Mouse (Mus musculus) small intestine, adult 2 months (tissue): Measurements from ENCODE around the gene Maml2.

Experiments
- CTCF ChIP-seq: fragments of 200-500 bp; IDR thresholded peaks from 2 replicates; pipeline ENCODE4 v1.5.1; 2012; ENCODE audit warnings: low read depth, mild to moderate bottlenecking, control low read depth, inconsistent platforms, low read length, moderate library complexity, mixed read lengths; ENCODE audit not compliant: insufficient replicate concordance, insufficient read length; ENCODE audit errors: extremely low read depth
- POLR2A ChIP-seq: fragments of 200-500 bp; IDR thresholded peaks from 2 replicates; pipeline ENCODE4 v1.6.1; 2012; ENCODE audit warnings: low read depth, mild to moderate bottlenecking, control low read depth, inconsistent platforms, low read length, moderate library complexity

DNA sequence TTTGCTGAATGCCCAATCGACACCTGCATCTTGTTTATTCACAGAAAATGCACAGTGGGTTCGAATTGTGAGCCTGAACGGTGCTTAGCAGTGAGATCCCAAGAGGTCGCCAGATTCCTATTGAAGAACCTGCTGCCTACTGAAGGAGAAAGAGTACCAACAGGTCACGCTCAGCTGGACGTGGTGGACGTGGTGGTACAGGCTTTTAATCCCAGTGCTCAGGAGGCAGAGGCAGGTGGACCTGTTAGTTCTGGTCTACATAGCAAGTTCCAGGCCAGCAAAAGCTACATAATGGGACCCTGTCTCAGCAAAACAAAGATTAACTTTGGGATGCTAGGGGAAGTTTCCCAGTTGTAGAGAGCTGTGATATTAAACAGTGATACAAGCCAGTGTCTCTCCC is 170.0 kb downstream of the Maml2 start:
- no peak for TF ChIP-seq CTCF
- no peak for TF ChIP-seq POLR2A
